Mouse (Mus musculus) C2C12 (cell line): ENCODE results near the gene Polq. TPM values are rescaled to one million over a fixed set of nuclear protein-coding genes. Genes with fewer than 3 reads are reported as not detected.

Experiments
- polyA plus RNA-seq: library from polyadenylated mRNA; unstranded; fragments of >200 nt; fragmentation: generic; extraction: Trizol; gene quantifications from one replicate; pipeline ENCODE4 v1.2.1, GENCODE M21; 2012; ENCODE audit warnings: missing spikeins

The Polq gene
- polyA plus RNA-seq, 1 experiment: 2.5 TPM

Other genes starting within 250 kb of the Polq start
- gene Slc15a2, start 226.8 kb upstream of the Polq start, polyA plus RNA-seq: not detected
- 3.4 TPM for gene Iqcb1, start 183.4 kb upstream of the Polq start, polyA plus RNA-seq
- 0.67 TPM for gene Eaf2, start 136.8 kb upstream of the Polq start, polyA plus RNA-seq
- gene Golgb1, start 136.6 kb upstream of the Polq start, polyA plus RNA-seq: 9.4 TPM
- gene Hcls1, start 76.8 kb upstream of the Polq start, polyA plus RNA-seq: not detected
- gene Fbxo40, start 21.3 kb upstream of the Polq start, polyA plus RNA-seq: 0.02 TPM